Comparison of ENCODE assay signal across 22 mouse cellular contexts in genomic region chr17:51783591-51784279, GRCm38 (mm10). TPM values are rescaled to one million over a fixed set of nuclear protein-coding genes. Genes with fewer than 3 reads are reported as not detected.
DNase-seq lines count a peak whose midpoint lies in the region; ATAC-seq and TF ChIP-seq lines count a peak whose summit lies in the region.
"Had no signal": no experiment of that assay in that cellular context is flagged by ENCODE, and none has a peak within 500 bp of the region (broad histone marks: within the 10 kb centered on the region; RNA-seq: fewer than 3 reads in every experiment).

No protein-coding gene starts in this region.

- H3K36me3 ChIP-seq in lung, postnatal 0 days (ENCODE audit: insufficient read depth, low read length), result no peaks in the 10 kb centered on the region
- peaks cover 0 to 24% of the 10 kb centered on the region in 2 experiments; a peak in 2 of 4 replicates for H3K36me3 ChIP-seq in MEL (ENCODE audit: control insufficient read depth in 1 of 2, insufficient read depth in 2 of 2, low read length in 2 of 2)

- no peak for TF ChIP-seq EP300 in lung, postnatal 0 days (IDR thresholded peaks at IDR 0.05)
- TF ChIP-seq EP300 in MEL (IDR thresholded peaks at IDR 0.05; ENCODE audit: low read depth in 1 of 2, low read length in 2 of 2), result peak; percentile 11 to 67; a peak in 2 of 4 replicates

- H3K9ac ChIP-seq in lung, postnatal 0 days (replicated peaks; ENCODE audit: low read depth), result no peak overlapping the region
- H3K9ac ChIP-seq in MEL (ENCODE audit: control insufficient read depth, low read depth, low read length, poor library complexity, severe bottlenecking), result peak overlapping the region; percentile 27; the same call in 1 of the 2 replicates
- H3K9ac ChIP-seq: embryonic facial prominence, embryonic 13.5 days; forebrain, embryonic 13.5 days; forebrain, postnatal 0 days; hindbrain, embryonic 12.5 days had no signal

- H3K9me3 ChIP-seq in lung, postnatal 0 days (ENCODE audit: low read length), result no peaks in the 10 kb centered on the region
- no peaks in the 10 kb centered on the region for H3K9me3 ChIP-seq in MEL (replicated peaks; ENCODE audit: insufficient read depth, low read length)
- H3K9me3 ChIP-seq: embryonic facial prominence, embryonic 13.5 days; forebrain, embryonic 13.5 days; heart, embryonic 10.5 days; hindbrain, embryonic 12.5 days had no signal

- no peaks in the 10 kb centered on the region for H3K27me3 ChIP-seq in lung, postnatal 0 days (replicated peaks; ENCODE audit: insufficient read depth, low read length)
- H3K27me3 ChIP-seq in MEL (ENCODE audit: control insufficient read depth in 1 of 2, insufficient read depth in 2 of 2, low read length in 2 of 2), result no peaks in the 10 kb centered on the region
- H3K27me3 ChIP-seq: embryonic facial prominence, embryonic 13.5 days; forebrain, embryonic 13.5 days; hindbrain, embryonic 12.5 days had no signal

- TF ChIP-seq POLR2A in MEL (IDR thresholded peaks at IDR 0.05; ENCODE audit: control insufficient read depth in 1 of 2, insufficient read depth in 1 of 2, low read depth in 1 of 2, low read length in 2 of 2, poor library complexity in 1 of 2), result no peak

- WGBS in lung, postnatal 0 days, result 43% methylated on average over 8 of the region's 8 CpGs

- intact Hi-C loops in left cerebral cortex, adult 2 months (cut with DNase I), result no loop called here
- intact Hi-C loops in left cerebral cortex, postnatal 4 days (cut with DNase I), result no loop called here

- ATAC-seq in lung, postnatal 0 days, result peak; percentile 62
- 0 out of 2 replicates have a peak, but pooled peaks have one; percentile 27 for ATAC-seq in granulocyte monocyte progenitor cell, adult 5-6 weeks (replicated peaks; ENCODE audit: poor library complexity, severe bottlenecking)
- ATAC-seq: forebrain, embryonic 13.5 days; forebrain, postnatal 0 days; hindbrain, embryonic 16.5 days had no signal

- H3K27ac ChIP-seq in left cerebral cortex, adult 2 months, result peak overlapping the region; percentile 13
- H3K27ac ChIP-seq in lung, postnatal 0 days (ENCODE audit: low read length), result no peak overlapping the region
- peak overlapping the region; percentile 40; the same call in 1 of the 2 replicates for H3K27ac ChIP-seq in MEL (ENCODE audit: control insufficient read depth, low read depth, low read length)
- H3K27ac ChIP-seq: embryonic facial prominence, embryonic 13.5 days; forebrain, embryonic 13.5 days; heart, embryonic 10.5 days; hindbrain, embryonic 12.5 days had no signal

- H3K79me2 ChIP-seq in MEL (ENCODE audit: control insufficient read depth, insufficient read depth, low read length, poor library complexity), result no peaks in the 10 kb centered on the region

- no peaks in the 10 kb centered on the region for H3K4me1 ChIP-seq in lung, postnatal 0 days (ENCODE audit: insufficient read depth, low read depth, low read length)
- peaks cover 14 to 23% of the 10 kb centered on the region in 2 experiments for H3K4me1 ChIP-seq in MEL (ENCODE audit: control insufficient read depth in 1 of 2, insufficient read depth in 2 of 2, low read length in 2 of 2)
- H3K4me1 ChIP-seq: embryonic facial prominence, embryonic 13.5 days had no signal

- TF ChIP-seq RAD21 in MEL (IDR thresholded peaks at IDR 0.05; ENCODE audit: low read depth, low read length), result no peak

- no peak for TF ChIP-seq CTCF in left cerebral cortex, adult 2 months (IDR thresholded peaks at IDR 0.05)
- no peak for TF ChIP-seq CTCF in lung, postnatal 0 days (IDR thresholded peaks at IDR 0.05)
- TF ChIP-seq CTCF in MEL (IDR thresholded peaks at IDR 0.05 in 2 of 3, conservative IDR thresholded peaks at IDR 0.05 in 1 of 3; ENCODE audit: control insufficient read depth in 1 of 3, insufficient read depth in 1 of 3, low read depth in 2 of 3, low read length in 3 of 3, poor library complexity in 1 of 3, severe bottlenecking in 1 of 3), result no peak

- no peak overlapping the region for H3K4me2 ChIP-seq in lung, postnatal 0 days (replicated peaks; ENCODE audit: low read depth, low read length)
- H3K4me2 ChIP-seq: embryonic facial prominence, embryonic 13.5 days; forebrain, embryonic 13.5 days; hindbrain, embryonic 12.5 days had no signal

- H3K4me3 ChIP-seq in left cerebral cortex, adult 2 months, result no peak overlapping the region
- H3K4me3 ChIP-seq in lung, postnatal 0 days (ENCODE audit: low read depth, low read length), result no peak overlapping the region
- peak overlapping the region in 1 of 2 experiments; percentile 3; a peak in 1 of 4 replicates for H3K4me3 ChIP-seq in MEL (ENCODE audit: control insufficient read depth in 1 of 2, insufficient read depth in 1 of 2, low read depth in 2 of 2, low read length in 2 of 2)
- H3K4me3 ChIP-seq: embryonic facial prominence, embryonic 13.5 days; forebrain, embryonic 13.5 days; heart, embryonic 10.5 days; hindbrain, embryonic 12.5 days had no signal

- no peak for DNase-seq in left cerebral cortex, adult 2 months (ENCODE audit: extremely low spot score in 1 of 2, low spot score in 2 of 2)
- no peak for DNase-seq in left cerebral cortex, postnatal 4 days
- DNase-seq in lung, postnatal 0 days (ENCODE audit: low spot score), result peak; percentile 25
- DNase-seq in lung, adult 18-20 months, result no peak
- DNase-seq in MEL (ENCODE audit: low read depth, low spot score), result peak; percentile 64
- no peak for DNase-seq in right cerebral cortex, postnatal 25 days
- no peak for DNase-seq in adrenal gland, postnatal 36 days
- DNase-seq: adrenal gland, adult 8-10 months; cerebellum, adult 11-12 months; cerebellum, adult 9-10 months; cerebellum, postnatal 25 days; forebrain, postnatal 0 days; gastrocnemius, postnatal 36 days; heart, adult 18-20 months; heart, postnatal 10 days; heart, postnatal 4 days had no signal

TF ChIP-seq in MEL, 35 proteins besides CTCF, POLR2A, EP300 and RAD21:
- TF ChIP-seq RCOR1 (IDR thresholded peaks at IDR 0.05; ENCODE audit: low read depth, low read length), result peak; percentile 55; the same call in 1 of the 2 replicates
- peak; percentile 74 for TF ChIP-seq ZNF384 (IDR thresholded peaks at IDR 0.05; ENCODE audit: low read depth, low read length)
- TF ChIP-seq SIN3A (IDR thresholded peaks at IDR 0.05; ENCODE audit: low read length), result no peak
- TF ChIP-seq JUND (IDR thresholded peaks at IDR 0.05; ENCODE audit: low read depth, low read length), result no peak
- TF ChIP-seq TBP (IDR thresholded peaks at IDR 0.05; ENCODE audit: low read depth, low read length), result no peak
- TF ChIP-seq MYC (IDR thresholded peaks at IDR 0.05; ENCODE audit: low read depth, low read length), result no peak
- no peak for TF ChIP-seq MYB (IDR thresholded peaks at IDR 0.05; ENCODE audit: low read depth, low read length)
- TF ChIP-seq CHD2 (IDR thresholded peaks at IDR 0.05; ENCODE audit: low read length), result no peak
- TF ChIP-seq ETS1 (IDR thresholded peaks at IDR 0.05; ENCODE audit: low read depth, low read length), result no peak; the same call in 1 of the 2 replicates
- TF ChIP-seq E2F4 (IDR thresholded peaks at IDR 0.05; ENCODE audit: borderline replicate concordance, low read depth, low read length), result no peak
- no peak for TF ChIP-seq POLR2AphosphoS5 (IDR thresholded peaks at IDR 0.05; ENCODE audit: borderline replicate concordance, low read depth, low read length)
- TF ChIP-seq USF2 (IDR thresholded peaks at IDR 0.05; ENCODE audit: borderline replicate concordance in 1 of 2, insufficient read depth in 1 of 2, low read depth in 1 of 2, low read length in 2 of 2), result no peak
- no peak for TF ChIP-seq CHD1 (IDR thresholded peaks at IDR 0.05; ENCODE audit: low read depth, low read length)
- TF ChIP-seq POLR2AphosphoS2 (IDR thresholded peaks at IDR 0.05; ENCODE audit: low read length), result no peak
- no peak for TF ChIP-seq NELFE (IDR thresholded peaks at IDR 0.05; ENCODE audit: low read depth, low read length)
- TF ChIP-seq MAZ (IDR thresholded peaks at IDR 0.05; ENCODE audit: low read depth, low read length), result no peak
- TF ChIP-seq KAT2A (conservative IDR thresholded peaks at IDR 0.05; ENCODE audit: low read depth, low read length), result no peak
- peak; percentile 65 for TF ChIP-seq ELF1 (IDR thresholded peaks at IDR 0.05; ENCODE audit: low read depth, low read length)
- no peak for TF ChIP-seq HCFC1 (IDR thresholded peaks at IDR 0.05; ENCODE audit: low read depth, low read length)
- TF ChIP-seq MAFK (IDR thresholded peaks at IDR 0.05; ENCODE audit: borderline replicate concordance, low read depth, low read length), result no peak
- no peak for TF ChIP-seq ZC3H11A (IDR thresholded peaks at IDR 0.05; ENCODE audit: low read depth, low read length)
- no peak for TF ChIP-seq MAX (IDR thresholded peaks at IDR 0.05; ENCODE audit: low read length)
- TF ChIP-seq GABPA (IDR thresholded peaks at IDR 0.05; ENCODE audit: low read depth, low read length), result no peak
- peak; percentile 41 for TF ChIP-seq GATA1 (IDR thresholded peaks at IDR 0.05; ENCODE audit: low read depth, low read length)

RNA-seq across cellular contexts. Expression of gene Satb1, which starts 49.4 kb away (rescaled TPM):
- 100 to 1,000 TPM; 127 to 132 TPM for total RNA-seq in left cerebral cortex, adult 2 months (2021)
- total RNA-seq in left cerebral cortex, postnatal 4 days (2021), result 100 to 1,000 TPM; 168 to 200 TPM
- polyA plus RNA-seq in lung, postnatal 0 days (2015; fragmentation: Nextera tagmentation; extraction: Ambion mirVana), result 5.0 and 5.6 TPM in 2 replicates
- 0.08 TPM in 1 of 2 replicates, not detected in the other for total RNA-seq in MEL (2012; rRNA removed)
- not detected for polyA plus RNA-seq in MEL (2012; ENCODE audit: insufficient read depth in 1 of 2, insufficient read length in 2 of 2, low read depth in 1 of 2, low replicate concordance in 2 of 2, missing spikeins in 1 of 2)
- 33.7 and 43.3 TPM in 2 replicates for total RNA-seq in granulocyte monocyte progenitor cell, adult 5-6 weeks (2014; fragmentation: Nextera tagmentation)
- total RNA-seq in granulocyte monocyte progenitor cell, adult 5-6 weeks (2017), result 12.1 and 16.2 TPM in 2 replicates
- total RNA-seq in adrenal gland, postnatal 36 days (2021), result 10 to 100 TPM; 16.1 to 21.4 TPM

Comparison
In these comparisons a context has a peak if more than half of its experiments do, and no peak if none do; other contexts are left out.
1. DNase-seq: peak in lung, postnatal 0 days (single experiment) and MEL (single experiment); none in left cerebral cortex, adult 2 months (0 of 2), left cerebral cortex, postnatal 4 days (single experiment), lung, adult 18-20 months (0 of 2), right cerebral cortex, postnatal 25 days (single experiment) and adrenal gland, postnatal 36 days (0 of 2).
2. RNA of gene Satb1, which starts 49.4 kb away (total RNA-seq): 168 to 200 TPM in left cerebral cortex, postnatal 4 days, 127 to 132 TPM in left cerebral cortex, adult 2 months, 12.1 to 43.3 TPM in granulocyte monocyte progenitor cell, adult 5-6 weeks and 16.1 to 21.4 TPM in adrenal gland, postnatal 36 days; 0.08 TPM in MEL; every median in the first group is over 10 times any median in the second.